Mouse (Mus musculus): ENCODE results near the gene Atp5c1. TPM values are rescaled to one million over a fixed set of nuclear protein-coding genes. Genes with fewer than 3 reads are reported as not detected.

The Atp5c1 gene
- 33.0 and 34.7 TPM in 2 replicates for polyA plus RNA-seq (2012)

GRCm38 (mm10) chr2:10080310-10081010 lies at the start of gene Atp5c1, which contains the start of gene Kin:
Gene Atp5c1 (minus strand): TSS chr2:10080510.
Gene Kin (plus strand): TSS chr2:10080593.

DNA sequence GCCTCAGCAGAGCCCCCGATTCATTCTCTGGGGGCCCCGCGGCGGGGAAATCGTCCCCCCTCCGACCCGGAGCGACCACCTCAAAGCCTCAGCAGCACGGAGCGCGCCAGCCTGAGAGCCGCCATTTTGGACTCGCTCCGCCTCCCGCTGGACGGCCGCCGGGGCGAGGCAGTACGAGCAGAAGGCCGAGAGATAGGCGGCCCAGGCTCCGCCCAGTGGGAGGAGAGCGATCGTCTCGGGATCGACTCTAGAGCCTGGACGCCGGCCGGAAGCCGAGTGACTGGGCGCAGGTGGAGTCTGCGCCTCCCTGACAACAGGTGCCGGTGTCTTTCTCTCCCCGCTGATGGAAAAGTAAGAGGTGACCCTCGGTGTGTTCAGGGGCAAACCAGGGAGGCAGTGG lies 31.8 kb downstream of the Atp5c1 start, which contains the start of gene Taf3:
TSS of gene Taf3 (minus strand) at position 136 of the 400 bp plus-strand sequence.

Other genes with a start within 250 kb of the Atp5c1 start
- not detected in 2 replicates for gene 4930412O13Rik, start 199.3 kb downstream of the Atp5c1 start, polyA plus RNA-seq (2012)
- gene 9230102O04Rik, start 191.0 kb downstream of the Atp5c1 start, polyA plus RNA-seq (2012) = not detected in 2 replicates
- 7.9 and 9.0 TPM in 2 replicates for gene Gata3, start 190.5 kb downstream of the Atp5c1 start, polyA plus RNA-seq (2012)
- 20.2 and 21.3 TPM in 2 replicates for gene Taf3, start 31.9 kb downstream of the Atp5c1 start, polyA plus RNA-seq (2012)
- 2.9 and 3.9 TPM in 2 replicates for gene Kin, start 83 bp upstream of the Atp5c1 start, polyA plus RNA-seq (2012)
- not detected in 2 replicates for gene Itih2, start 50.9 kb upstream of the Atp5c1 start, polyA plus RNA-seq (2012)
- 1.5 and 2.7 TPM in 2 replicates for gene Itih5, start 73.1 kb upstream of the Atp5c1 start, polyA plus RNA-seq (2012)